Mouse (Mus musculus) adrenal gland, adult (tissue): ENCODE data around the gene Sidt2.
A peak's percentile ranks its signal among the peaks of the same experiment; 100 is the strongest.

Experiments used
- DNase-seq, 2 experiments: peaks; one replicate each; pipeline ENCODE4 v3.0.0; 2022 to 2023; ENCODE audit warnings: low spot score in 1 of 2; ENCODE audit not compliant: inconsistent age in 2 of 2

Gene Sidt2

GRCm38 (mm10) chr9:45952057-45952456 lies 3.0 kb downstream of the Sidt2 start:
- peak; percentile 52 to 66 for DNase-seq

- DNase-seq: no peak
Measured at GRCm38 (mm10) chr9:45946872-45947183, 8.2 kb downstream of the Sidt2 start.

GRCm38 (mm10) chr9:45946182-45946871 lies 8.7 kb downstream of the Sidt2 start:
- no peak for DNase-seq

GRCm38 (mm10) chr9:45945721-45946120 lies 9.3 kb downstream of the Sidt2 start:
- no peak for DNase-seq

GRCm38 (mm10) chr9:45944506-45945400 lies 10.3 kb downstream of the Sidt2 start:
- no peak for DNase-seq

GRCm38 (mm10) chr9:45943628-45944505 lies 11.2 kb downstream of the Sidt2 start:
- DNase-seq: no peak

- no peak for DNase-seq
Measured at GRCm38 (mm10) chr9:45942916-45943315, 12.1 kb downstream of the Sidt2 start.

GRCm38 (mm10) chr9:45942464-45942863 lies 12.6 kb downstream of the Sidt2 start:
- no peak for DNase-seq

GRCm38 (mm10) chr9:45941329-45941888 lies 13.6 kb downstream of the Sidt2 start:
- DNase-seq: no peak

- peak in 1 of 2 experiments; percentile 76 for DNase-seq
Measured at GRCm38 (mm10) chr9:45939794-45940193, 15.3 kb downstream of the Sidt2 start.

GRCm38 (mm10) chr9:45938952-45939637 lies 16.0 kb downstream of the Sidt2 start:
- DNase-seq: peak in 1 of 2 experiments; percentile 67

- DNase-seq: peak; percentile 88 to 94
Measured at GRCm38 (mm10) chr9:45938088-45938487, 17.0 kb downstream of the Sidt2 start.

GRCm38 (mm10) chr9:45936883-45937282 lies 18.2 kb downstream of the Sidt2 start:
- DNase-seq: peak; percentile 76 to 90

GRCm38 (mm10) chr9:45935628-45936210 lies 19.3 kb downstream of the Sidt2 start, which contains the start of gene Tagln:
Gene Tagln (minus strand): TSS chr9:45936058.
- peak; percentile 45 to 58 for DNase-seq

GRCm38 (mm10) chr9:45932571-45933415 lies 22.3 kb downstream of the Sidt2 start:
- no peak for DNase-seq

- no peak for DNase-seq
Measured at GRCm38 (mm10) chr9:45931958-45932357, 23.1 kb downstream of the Sidt2 start.

GRCm38 (mm10) chr9:45929285-45929684 lies 25.8 kb downstream of the Sidt2 start:
- no peak for DNase-seq

- peak in 1 of 2 experiments; percentile 57 for DNase-seq
Measured at GRCm38 (mm10) chr9:45919895-45920294, 35.2 kb downstream of the Sidt2 start.
